Mouse (Mus musculus) liver, embryonic 13.5 days (tissue): ENCODE results near the gene Gm16253. TPM values are rescaled to one million over a fixed set of nuclear protein-coding genes. Genes with fewer than 3 reads are reported as not detected.

Source experiments
- ATAC-seq: fragments of 200-750 bp; cut with Nextera tagmentation; 2 replicates; pipeline ENCODE4 v1.8.0; 2017; ENCODE audit warnings: low read depth, mild to moderate bottlenecking, moderate number of reproducible peaks, moderate library complexity
- DNase-seq: peaks from one replicate; pipeline ENCODE4 v3.0.0; 2022
- H3K27ac ChIP-seq: fragments of 300-500 bp; sonication (generic); 2 replicates; pipeline ENCODE4 v1.5.1; 2015; ENCODE audit warnings: moderate library complexity, mild to moderate bottlenecking, inconsistent platforms
- H3K27me3 ChIP-seq: fragments of 300-500 bp; sonication (generic); 2 replicates; pipeline ENCODE4 v1.6.1; 2015; ENCODE audit warnings: mild to moderate bottlenecking, inconsistent platforms
- H3K36me3 ChIP-seq: fragments of 300-500 bp; sonication (generic); 2 replicates; pipeline ENCODE4 v1.6.1; 2015; ENCODE audit warnings: mild to moderate bottlenecking, inconsistent platforms
- H3K4me1 ChIP-seq: fragments of 300-500 bp; sonication (generic); replicated peaks from 2 replicates; pipeline ENCODE4 v1.6.1; 2015; ENCODE audit warnings: inconsistent platforms
- H3K4me2 ChIP-seq: fragments of 300-500 bp; sonication (generic); 2 replicates; pipeline ENCODE4 v1.6.1; 2015; ENCODE audit warnings: inconsistent platforms, mild to moderate bottlenecking, moderate library complexity
- H3K4me3 ChIP-seq: fragments of 300-500 bp; sonication (generic); replicated peaks from 2 replicates; pipeline ENCODE4 v1.5.1; 2015; ENCODE audit warnings: mild to moderate bottlenecking, inconsistent platforms
- H3K9ac ChIP-seq: fragments of 300-500 bp; sonication (generic); 2 replicates; pipeline ENCODE4 v1.6.1; 2015; ENCODE audit warnings: mild to moderate bottlenecking, inconsistent platforms
- H3K9me3 ChIP-seq: fragments of 300-500 bp; sonication (generic); replicated peaks from 2 replicates; pipeline ENCODE4 v1.6.1; 2016; ENCODE audit warnings: inconsistent platforms
- WGBS: fragments of 180-500 bp; shearing (Covaris S2); methylation state at CpG from one replicate; pipeline ENCODE4 v1.1.7; 2015; ENCODE audit not compliant: insufficient replicate concordance; 5-methylcytosine and 5-hydroxymethylcytosine counted together
- polyA plus RNA-seq: library from polyadenylated mRNA; unstranded; fragments of >200 nt; fragmentation: Nextera tagmentation; extraction: Ambion mirVana; gene quantifications from 2 replicates; pipeline ENCODE4 v1.2.1, GENCODE M21; 2015

The Gm16253 gene
- polyA plus RNA-seq, 1 experiment from 2014 or later, result not detected

DNA sequence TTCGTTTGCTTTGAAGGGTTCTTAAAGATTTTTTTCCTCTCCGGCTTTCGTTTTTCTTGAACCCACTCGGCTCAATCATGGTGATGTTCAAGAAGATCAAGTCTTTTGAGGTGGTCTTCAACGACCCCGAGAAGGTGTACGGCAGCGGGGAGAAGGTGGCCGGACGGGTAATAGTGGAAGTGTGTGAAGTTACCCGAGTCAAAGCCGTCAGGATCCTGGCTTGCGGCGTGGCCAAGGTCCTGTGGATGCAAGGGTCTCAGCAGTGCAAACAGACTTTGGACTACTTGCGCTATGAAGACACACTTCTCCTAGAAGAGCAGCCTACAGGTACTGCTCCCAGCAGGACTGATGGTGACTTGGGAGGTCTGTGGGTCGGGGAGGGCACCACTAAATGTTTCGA, 18.6 kb upstream of the Gm16253 start:
- ATAC-seq (0 out of 2 replicates have a peak, but pooled peaks have one; percentile 5), DNase-seq (no peak)
- H3K4me3 ChIP-seq, result peak overlapping the region; percentile 74
- peaks cover 72% of the 10 kb centered on the region for H3K4me1 ChIP-seq
- H3K27ac ChIP-seq, result peak overlapping the region; percentile 87
- under 1% methylated on average over 17 of the region's 17 CpGs for WGBS
- H3K36me3 ChIP-seq, result peaks cover 24% of the 10 kb centered on the region
- peak overlapping the region; percentile 86 for H3K4me2 ChIP-seq
- no peaks in the 10 kb centered on the region for H3K27me3 ChIP-seq
- H3K9me3 ChIP-seq, result no peaks in the 10 kb centered on the region
- peak overlapping the region; percentile 90 for H3K9ac ChIP-seq

DNA sequence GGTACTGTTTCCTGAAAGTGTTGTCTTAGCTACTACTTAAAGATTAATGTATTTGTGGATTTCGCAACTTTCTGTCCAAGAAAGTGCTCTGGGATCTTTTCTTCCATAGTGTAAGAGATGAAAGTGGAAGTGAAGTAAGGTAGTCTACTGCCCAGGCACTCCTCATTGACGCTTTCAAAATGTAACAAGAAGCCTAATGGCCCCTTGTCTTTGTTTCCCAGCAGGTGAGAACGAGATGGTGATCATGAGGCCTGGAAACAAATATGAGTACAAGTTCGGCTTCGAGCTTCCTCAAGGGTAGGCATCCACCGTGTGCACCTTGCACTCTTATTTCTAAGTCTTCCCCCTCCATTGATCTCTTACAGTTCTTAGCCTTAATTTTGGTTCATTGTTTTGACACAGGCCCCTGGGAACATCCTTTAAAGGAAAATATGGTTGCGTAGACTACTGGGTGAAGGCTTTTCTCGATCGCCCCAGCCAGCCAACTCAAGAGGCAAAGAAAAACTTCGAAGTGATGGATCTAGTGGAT, 18.1 kb upstream of the Gm16253 start:
- WGBS, result 12% methylated on average over 10 of the region's 10 CpGs
- ATAC-seq, result no peak
- Histone ChIP-seq H3K9me3 (no peaks in the 10 kb centered on the region), H3K27me3 (no peaks in the 10 kb centered on the region), H3K4me1 (peaks cover 75% of the 10 kb centered on the region), H3K4me2 (peak overlapping the region; percentile 86), H3K4me3 (peak overlapping the region; percentile 74), H3K36me3 (peaks cover 24% of the 10 kb centered on the region), H3K9ac (peak overlapping the region; percentile 90), H3K27ac (peak overlapping the region; percentile 87)
- no peak for DNase-seq

DNA sequence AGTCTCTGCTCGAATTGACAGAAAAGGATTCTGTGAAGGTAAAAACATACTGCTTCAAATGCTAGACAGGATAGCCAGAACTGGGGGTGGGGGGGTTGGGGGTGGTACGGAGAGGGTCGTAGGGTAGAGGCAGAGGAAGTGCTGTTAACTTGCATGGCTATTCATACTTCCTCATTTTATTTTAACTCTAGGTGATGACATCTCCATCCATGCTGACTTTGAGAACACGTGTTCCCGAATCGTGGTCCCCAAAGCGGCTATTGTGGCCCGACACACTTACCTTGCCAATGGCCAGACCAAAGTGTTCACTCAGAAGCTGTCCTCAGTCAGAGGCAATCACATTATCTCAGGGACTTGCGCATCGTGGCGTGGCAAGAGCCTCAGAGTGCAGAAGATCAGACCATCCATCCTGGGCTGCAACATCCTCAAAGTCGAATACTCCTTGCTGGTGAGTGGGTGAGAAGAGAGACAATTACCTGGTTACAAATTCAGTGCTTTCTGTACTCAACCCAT, 17.3 kb upstream of the Gm16253 start:
- Histone ChIP-seq H3K9ac (peak overlapping the region; percentile 90), H3K36me3 (peaks cover 24% of the 10 kb centered on the region), H3K27me3 (no peaks in the 10 kb centered on the region), H3K4me1 (peaks cover 79% of the 10 kb centered on the region), H3K9me3 (no peaks in the 10 kb centered on the region), H3K4me2 (peak overlapping the region; percentile 86), H3K4me3 (peak overlapping the region; percentile 74), H3K27ac (peak overlapping the region; percentile 87)
- ATAC-seq (no peak), DNase-seq (no peak)
- 19% methylated on average over 12 of the region's 12 CpGs for WGBS

DNA sequence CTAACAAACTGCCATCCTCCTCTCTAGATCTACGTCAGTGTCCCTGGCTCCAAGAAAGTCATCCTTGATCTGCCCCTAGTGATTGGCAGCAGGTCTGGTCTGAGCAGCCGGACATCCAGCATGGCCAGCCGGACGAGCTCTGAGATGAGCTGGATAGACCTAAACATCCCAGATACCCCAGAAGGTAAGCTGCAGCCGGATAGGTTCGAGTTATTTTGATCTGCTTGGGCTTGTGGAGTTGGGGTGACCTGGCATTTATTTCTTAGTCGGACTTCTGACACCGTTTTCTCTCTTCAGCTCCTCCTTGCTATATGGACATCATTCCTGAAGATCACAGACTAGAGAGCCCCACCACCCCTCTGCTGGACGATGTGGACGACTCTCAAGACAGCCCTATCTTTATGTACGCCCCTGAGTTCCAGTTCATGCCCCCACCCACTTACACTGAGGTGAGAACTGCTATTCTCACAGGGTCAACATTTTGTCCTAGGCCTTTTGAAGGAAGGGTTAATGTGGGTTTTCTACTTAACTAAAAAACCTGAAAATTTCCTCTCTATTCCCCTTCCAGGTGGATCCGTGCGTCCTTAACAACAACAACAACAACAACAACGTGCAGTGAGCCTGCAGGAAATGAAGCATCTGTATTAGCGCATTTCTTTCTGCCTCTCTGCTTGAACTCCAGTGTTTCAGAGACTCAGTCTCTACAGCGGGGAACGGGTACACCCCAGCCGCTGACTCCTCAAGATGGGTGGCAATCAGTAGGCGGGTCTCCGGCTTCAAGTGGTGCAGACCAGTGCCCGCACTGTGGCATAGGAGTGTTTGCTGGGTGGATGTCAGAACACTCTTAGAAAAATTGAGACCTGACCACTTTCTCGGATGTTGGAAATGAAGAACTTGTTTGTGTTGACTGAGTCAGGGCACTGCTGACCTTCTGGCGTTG, 16.6 kb upstream of the Gm16253 start:
- Histone ChIP-seq H3K9ac (peak overlapping the region; percentile 90), H3K9me3 (no peaks in the 10 kb centered on the region), H3K4me2 (peak overlapping the region; percentile 86), H3K27ac (peak overlapping the region; percentile 87), H3K4me3 (peak overlapping the region; percentile 74), H3K4me1 (peaks cover 80% of the 10 kb centered on the region), H3K27me3 (no peaks in the 10 kb centered on the region), H3K36me3 (peaks cover 24% of the 10 kb centered on the region)
- 53% methylated on average over 23 of the region's 23 CpGs for WGBS
- ATAC-seq, result no peak
- DNase-seq, result no peak

DNA sequence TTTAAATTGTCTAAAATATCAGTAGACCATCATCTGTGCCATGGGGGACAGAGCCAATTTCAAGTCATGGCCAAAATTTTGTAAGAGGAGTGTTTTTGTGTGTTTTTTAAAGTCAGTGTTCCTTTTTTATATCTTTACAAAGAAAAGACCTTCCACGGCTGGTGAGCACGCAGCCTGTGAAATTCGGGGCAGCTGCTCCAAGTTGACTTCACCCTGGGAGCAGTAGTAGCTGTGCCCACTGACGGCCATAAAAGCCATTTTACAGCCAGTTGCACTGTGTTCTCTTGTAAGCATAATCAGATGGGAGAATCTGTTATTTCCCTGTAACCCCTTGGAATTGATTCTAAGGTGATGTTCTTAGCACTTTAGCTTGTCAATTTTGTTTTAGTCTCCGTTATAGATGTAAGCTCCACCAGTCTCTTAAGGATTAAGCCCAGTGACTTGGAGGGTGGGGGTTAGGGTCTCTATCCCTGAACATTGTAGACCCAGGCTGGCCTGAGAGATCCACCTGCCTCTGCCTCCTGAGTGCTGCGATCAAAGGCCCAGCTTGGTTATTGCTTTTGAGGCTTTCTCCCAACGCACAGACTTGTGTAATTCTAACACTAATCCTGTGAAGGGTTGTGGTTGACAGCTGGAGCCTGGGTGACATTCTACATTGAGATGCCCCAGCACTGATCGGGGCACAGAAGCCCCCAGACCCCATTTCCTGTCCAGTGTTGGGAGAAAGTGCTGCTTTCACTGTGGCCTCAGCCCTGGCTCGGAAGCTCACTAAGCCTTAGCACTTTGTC, 15.7 kb upstream of the Gm16253 start:
- Histone ChIP-seq H3K4me3 (peak overlapping the region; percentile 74), H3K36me3 (peaks cover 24% of the 10 kb centered on the region), H3K27ac (peak overlapping the region; percentile 87), H3K9me3 (no peaks in the 10 kb centered on the region), H3K4me1 (peaks cover 80% of the 10 kb centered on the region), H3K27me3 (no peaks in the 10 kb centered on the region), H3K9ac (peak overlapping the region; percentile 90), H3K4me2 (peak overlapping the region; percentile 86)
- WGBS, result 69% methylated on average over 9 of the region's 9 CpGs
- ATAC-seq (no peak), DNase-seq (no peak)

DNA sequence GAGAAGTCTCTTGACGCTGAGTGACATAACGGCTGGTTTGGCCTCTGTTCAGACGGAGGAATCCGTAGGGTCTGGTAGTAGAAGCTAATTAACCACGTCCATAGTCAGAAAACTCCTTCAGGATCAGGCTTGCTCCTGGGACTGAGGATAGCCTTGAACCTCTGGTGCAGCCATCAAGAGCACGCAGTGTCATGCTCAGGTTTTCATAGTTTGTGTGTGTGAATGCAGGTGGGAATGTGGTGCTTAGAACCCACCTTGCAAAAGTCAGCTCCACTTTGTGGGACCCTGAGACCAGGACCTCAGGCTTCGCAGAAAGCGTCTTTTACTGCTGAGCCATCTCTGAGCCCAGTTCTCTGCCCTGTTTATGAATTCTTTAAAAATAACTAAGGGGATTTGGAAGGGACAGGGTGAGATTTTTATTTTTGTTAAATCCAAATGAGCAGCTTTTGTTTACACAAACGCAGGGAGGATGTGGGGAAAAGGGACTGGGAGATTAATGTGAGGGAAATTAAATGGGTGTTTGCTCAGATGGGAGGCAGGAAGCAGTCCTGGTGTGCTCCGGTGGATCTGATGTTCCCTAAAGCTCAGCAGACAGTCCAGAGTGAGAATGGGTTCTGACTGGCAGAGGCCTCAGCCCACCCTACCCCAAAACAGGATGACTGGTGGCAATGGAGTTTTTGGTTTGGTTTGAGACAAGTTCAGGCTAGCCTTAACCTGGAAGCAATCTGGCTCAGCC, 14.7 kb upstream of the Gm16253 start:
- no peak overlapping the region for H3K4me3 ChIP-seq
- H3K27ac ChIP-seq, result peak overlapping the region; percentile 51
- H3K9me3 ChIP-seq, result no peaks in the 10 kb centered on the region
- peaks cover 24% of the 10 kb centered on the region for H3K36me3 ChIP-seq
- DNase-seq, result no peak
- H3K9ac ChIP-seq, result 0 out of 2 replicates have a peak overlapping the region, but pooled peaks have one; percentile 11
- peak overlapping the region; percentile 7; the same call in 1 of the 2 replicates for H3K4me2 ChIP-seq
- no peaks in the 10 kb centered on the region for H3K27me3 ChIP-seq
- peaks cover 75% of the 10 kb centered on the region for H3K4me1 ChIP-seq
- WGBS, result 47% methylated on average over 10 of the region's 10 CpGs
- ATAC-seq, result no peak

DNA sequence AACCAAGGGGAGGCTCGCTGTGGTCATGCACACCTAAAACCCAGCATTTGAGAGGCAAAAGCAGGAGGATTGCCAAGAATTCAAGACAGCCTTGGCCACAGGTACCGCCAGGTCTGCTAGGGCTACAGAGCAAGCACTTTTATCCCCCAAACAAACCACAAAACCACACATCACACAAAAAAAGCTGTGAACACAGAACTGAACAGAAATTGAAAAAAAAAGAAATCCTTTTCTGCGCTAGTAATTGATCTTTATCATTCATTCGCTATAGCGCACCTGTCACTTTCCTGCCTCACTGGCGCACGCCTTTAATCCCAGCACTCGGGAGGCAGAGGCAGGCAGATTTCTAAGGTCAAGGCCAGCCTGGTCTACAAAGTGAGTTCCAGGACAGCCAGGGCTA, 13.5 kb upstream of the Gm16253 start:
- H3K4me1 ChIP-seq, result peaks cover 77% of the 10 kb centered on the region
- WGBS, result 53% methylated on average over 8 of the region's 8 CpGs

DNA sequence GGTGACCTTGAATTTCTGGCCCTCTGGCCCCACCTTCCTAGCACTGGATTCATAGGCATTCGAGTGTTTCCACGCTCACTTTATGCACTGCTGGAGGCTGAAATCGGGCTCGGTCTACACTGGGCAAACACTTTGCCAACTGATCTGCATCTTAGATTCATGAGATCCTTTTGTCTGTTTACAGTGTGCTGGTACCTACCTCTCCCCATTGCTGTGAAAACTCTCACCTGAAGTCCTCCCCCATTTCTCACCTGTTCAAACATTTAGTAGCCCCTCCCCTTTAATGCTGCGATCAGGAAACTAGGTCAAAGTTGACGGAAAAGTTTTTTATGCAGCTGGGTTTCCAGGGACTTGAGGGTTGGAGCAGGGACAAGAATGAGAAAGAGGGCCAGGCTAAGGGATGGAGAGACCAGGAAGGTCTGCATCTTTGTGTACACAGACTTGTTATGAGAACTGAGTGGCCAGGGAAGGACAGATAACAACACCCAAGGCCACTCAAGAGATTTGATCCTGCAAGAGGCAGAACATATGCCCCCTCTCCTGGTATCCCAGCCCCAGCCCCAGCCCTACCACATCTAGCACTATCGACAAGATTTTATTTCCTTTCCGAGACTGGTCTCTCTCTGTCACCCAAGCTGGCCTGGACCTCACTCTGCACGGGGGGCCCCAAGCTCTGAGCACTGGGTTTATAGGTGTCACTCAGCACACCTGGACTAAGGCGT, 12.7 kb upstream of the Gm16253 start:
- no peaks in the 10 kb centered on the region for H3K27me3 ChIP-seq
- WGBS, result 36% methylated on average over 10 of the region's 10 CpGs
- H3K9me3 ChIP-seq, result no peaks in the 10 kb centered on the region
- peak overlapping the region; percentile 40 for H3K4me2 ChIP-seq
- no peak for DNase-seq
- H3K36me3 ChIP-seq, result peaks cover 24% of the 10 kb centered on the region
- peak; percentile 7; the same call in 1 of the 2 replicates for ATAC-seq
- H3K9ac ChIP-seq, result 0 out of 2 replicates have a peak overlapping the region, but pooled peaks have one; percentile 40
- peak overlapping the region; percentile 66 for H3K27ac ChIP-seq
- H3K4me1 ChIP-seq, result peaks cover 75% of the 10 kb centered on the region
- no peak overlapping the region for H3K4me3 ChIP-seq

More for the DNA sequence above, 13.5 kb upstream of the Gm16253 start:
- Histone ChIP-seq H3K9ac (no peak overlapping the region), H3K4me3 (no peak overlapping the region), H3K9me3 (no peaks in the 10 kb centered on the region), H3K27me3 (no peaks in the 10 kb centered on the region), H3K27ac (no peak overlapping the region), H3K36me3 (peaks cover 24% of the 10 kb centered on the region), H3K4me2 (no peak overlapping the region)
- ATAC-seq, result no peak
- no peak for DNase-seq

DNA sequence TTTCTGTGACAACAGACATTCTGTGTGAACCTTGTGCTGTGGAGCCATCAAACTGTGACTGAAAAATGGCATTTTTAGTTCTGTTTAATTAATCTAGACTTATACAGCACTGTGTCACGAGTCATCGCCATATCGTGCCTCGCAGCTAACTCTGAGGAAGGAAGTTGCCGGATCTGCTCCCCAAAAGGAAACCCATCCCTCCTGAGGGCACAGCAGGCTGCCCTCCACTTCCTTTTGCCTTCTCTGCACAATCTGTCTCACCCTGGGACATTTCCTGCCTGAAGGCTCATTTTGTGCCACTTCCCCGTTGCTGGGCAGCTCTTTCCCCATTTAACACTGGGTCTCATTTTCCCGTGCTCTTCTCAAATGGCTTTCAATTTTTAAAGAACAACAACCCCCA, 12.2 kb upstream of the Gm16253 start:
- Histone ChIP-seq H3K4me2 (peak overlapping the region; percentile 40), H3K9ac (peak overlapping the region; percentile 40), H3K27me3 (no peaks in the 10 kb centered on the region), H3K4me1 (peaks cover 72% of the 10 kb centered on the region), H3K4me3 (no peak overlapping the region), H3K36me3 (peaks cover 19% of the 10 kb centered on the region), H3K27ac (peak overlapping the region; percentile 66), H3K9me3 (no peaks in the 10 kb centered on the region)
- WGBS, result 14% methylated on average over 7 of the region's 7 CpGs
- ATAC-seq (peak; percentile 55; the same call in 1 of the 2 replicates), DNase-seq (no peak)

DNA sequence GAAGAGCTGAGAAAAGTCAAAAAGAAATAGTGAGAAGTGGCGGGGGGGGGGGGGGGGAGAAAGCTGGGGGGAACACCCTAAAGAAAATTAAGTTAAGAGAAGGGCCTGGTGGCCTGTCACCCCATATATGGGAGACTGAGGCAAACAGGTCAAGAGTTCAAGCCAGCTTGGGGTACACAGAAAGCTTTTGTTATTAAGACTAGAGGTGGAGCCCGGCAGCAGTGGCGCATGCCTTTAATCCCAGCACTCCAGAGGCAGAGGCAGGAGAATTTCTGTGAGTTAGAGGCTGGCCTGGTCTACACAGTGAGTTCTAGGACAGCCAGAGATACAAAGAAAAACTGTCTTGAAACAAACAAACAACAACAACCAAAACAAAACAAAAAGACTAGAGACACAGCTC, 11.7 kb upstream of the Gm16253 start:
- Histone ChIP-seq H3K9ac (0 out of 2 replicates have a peak overlapping the region, but pooled peaks have one; percentile 40), H3K9me3 (no peaks in the 10 kb centered on the region), H3K4me3 (no peak overlapping the region), H3K4me2 (peak overlapping the region; percentile 40), H3K36me3 (peaks cover 14% of the 10 kb centered on the region), H3K4me1 (peaks cover 67% of the 10 kb centered on the region), H3K27me3 (no peaks in the 10 kb centered on the region), H3K27ac (peak overlapping the region; percentile 66)
- no peak for DNase-seq
- no peak for ATAC-seq
- WGBS, result 53% methylated on average over 3 of the region's 3 CpGs
